Mouse (Mus musculus) monocyte, adult 5-6 weeks (primary cell): Measurements from ENCODE around the gene Srf. TPM values are rescaled to one million over a fixed set of nuclear protein-coding genes. Genes with fewer than 3 reads are reported as not detected.
"Not testable (repeated sequence)": the region's sequence is repeated elsewhere in the genome, so short reads cannot be mapped to it uniquely, and the experiment has no call there.

Experiments
- ATAC-seq: fragments of 153-309, 156-312 bp; replicated peaks from 2 replicates; pipeline ENCODE4 v1.8.0; 2017; ENCODE audit warnings: mild to moderate bottlenecking; ENCODE audit not compliant: low TSS enrichment, insufficient number of reproducible peaks, severe bottlenecking, poor library complexity, low FRiP score
- total RNA-seq: library from RNA; stranded (forward); fragments of 200-1000, 200-491, 200-594 nt; gene quantifications from 3 replicates; pipeline ENCODE4 v1.2.3, GENCODE M21; 2017

The Srf gene
- total RNA-seq, 1 experiment from 2014 or later = 24.8 TPM

- no peak for ATAC-seq
These were observed 3.2 kb upstream of the Srf start for GRCm38 (mm10) chr17:46559146-46559545.

DNA sequence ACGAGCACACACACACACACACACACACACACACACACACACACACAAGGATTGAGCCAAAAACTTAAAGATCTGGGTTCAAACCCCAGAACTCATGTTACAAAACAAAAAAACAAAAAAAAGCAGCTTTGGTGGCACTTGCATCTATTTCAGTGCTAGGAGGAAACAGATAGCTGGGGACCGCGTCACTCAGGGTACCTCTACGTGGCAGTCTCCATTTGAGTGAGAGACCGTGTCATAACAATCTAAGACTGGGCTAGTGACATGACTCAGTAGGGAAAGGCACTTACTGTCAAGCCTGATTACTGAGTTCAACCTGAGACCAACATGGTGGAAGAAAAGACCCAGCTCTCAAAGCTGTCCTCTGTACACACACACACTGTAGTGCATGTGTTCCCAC lies 2.2 kb upstream of the Srf start:
- ATAC-seq = no peak

- ATAC-seq = not testable (repeated sequence)
These were observed 1.3 kb upstream of the Srf start for GRCm38 (mm10) chr17:46557321-46557720.

- ATAC-seq = no peak
These were observed 590 bp upstream of the Srf start for GRCm38 (mm10) chr17:46556584-46556945.

DNA sequence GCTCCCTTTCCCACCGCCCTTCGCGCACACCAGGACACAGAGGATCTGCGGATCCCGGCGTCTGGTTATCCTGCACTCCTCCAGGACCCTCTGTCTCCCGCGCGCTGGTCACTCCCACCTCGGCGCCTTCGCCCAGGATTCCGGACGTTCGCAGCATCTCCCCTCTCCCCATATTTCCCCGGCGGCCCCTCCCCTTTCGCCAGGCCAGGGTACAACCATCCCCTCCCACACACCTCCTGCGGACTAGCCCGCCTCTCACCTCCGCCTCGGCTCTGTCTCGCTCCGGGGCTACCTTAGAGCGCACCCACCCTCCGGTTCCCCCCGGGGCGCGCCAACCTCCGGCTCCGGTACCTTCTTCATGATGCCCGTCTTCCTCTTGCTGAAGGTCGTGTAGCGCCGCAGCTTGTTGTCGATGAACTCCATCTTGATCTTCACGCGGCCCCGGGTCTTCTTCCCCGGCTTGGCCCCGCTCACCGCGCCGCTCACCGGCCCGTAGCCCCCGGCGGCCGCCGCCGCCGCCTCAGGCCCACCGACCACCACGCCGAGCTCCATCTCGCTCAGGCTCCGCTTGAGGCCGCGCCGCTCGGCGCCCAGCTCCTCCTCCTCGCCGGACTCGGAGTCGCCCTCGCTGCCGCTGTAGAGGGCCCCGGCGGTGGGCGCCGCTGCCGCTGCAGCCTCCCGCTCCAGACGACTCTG lies 850 bp downstream of the Srf start:
- ATAC-seq = no peak

DNA sequence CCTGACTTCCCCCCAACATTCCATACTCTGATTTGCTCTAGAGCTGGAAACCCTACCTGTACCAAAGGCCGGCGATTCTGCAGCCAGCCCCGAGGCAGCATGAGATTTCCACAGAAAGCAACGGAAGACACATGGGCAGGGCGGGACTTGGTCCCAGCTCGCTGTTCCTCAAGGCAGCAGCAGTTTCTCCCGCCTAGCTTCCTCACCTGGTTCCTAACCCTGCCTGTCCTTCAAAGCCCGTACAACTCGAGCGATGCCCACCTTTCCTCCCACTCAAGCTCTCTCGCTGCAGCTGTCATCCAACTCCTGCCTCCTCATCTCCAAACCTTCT lies 1.4 kb downstream of the Srf start:
- no peak for ATAC-seq

- ATAC-seq = no peak
These were observed 2.0 kb downstream of the Srf start for GRCm38 (mm10) chr17:46553926-46554325.

- ATAC-seq = no peak
These were observed 2.5 kb downstream of the Srf start for GRCm38 (mm10) chr17:46553469-46553868.

- ATAC-seq = peak; percentile 42
These were observed 3.0 kb downstream of the Srf start for GRCm38 (mm10) chr17:46552841-46553423.

- ATAC-seq = no peak
These were observed 3.8 kb downstream of the Srf start for GRCm38 (mm10) chr17:46552151-46552550.

GRCm38 (mm10) chr17:46551369-46551768 lies 4.6 kb downstream of the Srf start:
- ATAC-seq = no peak

DNA sequence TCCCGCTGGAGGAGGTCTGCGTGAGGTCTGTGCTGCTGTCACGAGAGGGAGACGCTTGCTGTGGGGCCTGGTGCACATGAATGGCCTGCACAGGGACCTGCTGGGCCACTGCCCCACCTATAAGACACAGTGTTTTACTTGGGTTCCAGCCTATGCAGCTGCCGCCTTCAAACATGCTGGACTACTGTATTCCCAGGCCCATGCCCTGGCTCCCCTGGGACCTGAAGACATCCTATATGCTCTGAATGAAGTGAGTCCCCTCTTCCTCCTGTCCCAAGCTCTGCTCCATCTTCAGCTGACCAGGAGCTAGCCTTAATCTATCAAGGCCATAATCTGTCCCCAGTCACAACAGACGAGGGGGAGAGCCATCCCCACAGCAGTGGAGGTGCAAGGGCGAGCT lies 5.1 kb downstream of the Srf start:
- no peak for ATAC-seq

GRCm38 (mm10) chr17:46549642-46550041 lies 6.3 kb downstream of the Srf start:
- no peak for ATAC-seq

GRCm38 (mm10) chr17:46549193-46549592 lies 6.8 kb downstream of the Srf start:
- ATAC-seq = 0 out of 2 replicates have a peak, but pooled peaks have one; percentile 40

- no peak for ATAC-seq
These were observed 7.2 kb downstream of the Srf start for GRCm38 (mm10) chr17:46548741-46549140.

- no peak for ATAC-seq
These were observed 8.1 kb downstream of the Srf start for GRCm38 (mm10) chr17:46547923-46548322.

- no peak for ATAC-seq
These were observed 9.0 kb downstream of the Srf start for GRCm38 (mm10) chr17:46546995-46547394.

GRCm38 (mm10) chr17:46546591-46546990 lies 9.4 kb downstream of the Srf start:
- no peak for ATAC-seq

DNA sequence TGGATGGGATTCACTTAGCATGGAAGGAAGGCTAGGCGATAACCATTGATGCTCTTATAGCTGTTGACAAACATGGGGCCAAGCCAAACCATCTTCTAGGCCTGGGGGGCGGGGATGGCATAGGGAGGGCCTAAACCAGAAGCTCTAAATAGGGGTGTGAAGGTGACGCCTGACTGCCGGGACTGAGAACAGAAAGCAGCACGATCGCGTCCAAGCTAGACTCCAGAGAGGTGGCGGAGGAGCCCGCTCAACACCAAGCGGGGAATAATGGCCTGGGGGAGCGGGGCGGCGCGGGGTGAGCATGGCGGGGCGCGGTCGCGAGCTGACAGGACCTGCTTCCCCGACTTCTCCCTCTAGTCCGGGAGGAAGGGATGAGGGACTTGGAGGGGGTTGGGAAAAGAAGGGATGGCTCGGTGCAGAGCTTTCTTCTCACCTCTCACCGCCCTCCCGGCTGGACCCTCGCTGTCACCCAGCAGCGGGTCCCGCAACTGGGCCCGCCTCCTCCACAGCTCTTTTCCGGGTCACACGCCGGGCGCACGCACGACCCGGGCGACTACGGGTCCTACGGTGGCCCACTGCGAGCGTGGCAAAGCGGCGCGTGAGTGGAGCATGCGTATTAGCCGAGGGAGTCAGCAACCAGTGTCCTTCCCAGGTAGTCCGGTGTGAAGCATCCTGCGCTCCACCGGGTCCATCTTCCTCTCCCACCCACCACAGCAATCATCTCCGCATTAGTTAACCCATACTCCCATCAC lies 10.0 kb downstream of the Srf start, which contains the start of gene Cul9:
TSS of gene Cul9 (minus strand) at position 576 of the 752 bp plus-strand sequence.
- 0 out of 2 replicates have a peak, but pooled peaks have one; percentile 41 for ATAC-seq

DNA sequence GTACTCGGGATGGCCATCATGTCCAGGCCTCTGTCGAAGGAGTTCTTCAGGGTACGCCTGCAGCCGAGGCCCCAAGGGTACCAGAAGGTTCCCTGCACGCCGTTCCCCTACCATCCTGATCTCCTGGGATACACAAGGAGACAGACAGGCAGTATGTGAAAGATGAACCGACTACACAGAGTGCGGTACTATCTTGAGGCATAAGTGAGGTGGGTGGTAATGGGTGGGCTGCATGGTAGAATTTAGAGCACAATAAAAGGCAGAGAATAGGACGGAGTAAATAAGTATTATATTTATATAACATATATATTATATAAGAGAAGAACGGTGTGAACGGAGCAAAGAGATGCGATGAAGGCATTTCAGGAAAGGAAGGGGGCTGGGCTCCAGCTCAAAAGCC lies 12.3 kb downstream of the Srf start:
- no peak for ATAC-seq
